Mouse (Mus musculus): ENCODE measurements around the gene Dnajc11. TPM values are rescaled to one million over a fixed set of nuclear protein-coding genes. Genes with fewer than 3 reads are reported as not detected.
A peak's percentile ranks its signal among the peaks of the same experiment; 100 is the strongest.

Gene Dnajc11
- polyA plus RNA-seq, 1 experiment = 7.6 TPM

- Histone ChIP-seq H3K4me3 (replicated peaks) (no peak overlapping the region), H3K9me3 (ENCODE audit: control insufficient read depth, low read length) (no peaks in the 10 kb centered on the region), H3K27me3 (ENCODE audit: control insufficient read depth) (no peaks in the 10 kb centered on the region), H3K4me1 (ENCODE audit: control insufficient read depth) (peaks cover 66% of the 10 kb centered on the region), H3K36me3 (ENCODE audit: control insufficient read depth) (peaks cover 98% of the 10 kb centered on the region)
- TF ChIP-seq GATA1 (IDR thresholded peaks at IDR 0.05; ENCODE audit: low read length) (no peak), TAL1 (IDR thresholded peaks at IDR 0.05; ENCODE audit: low read length) (no peak)
Measured at GRCm38 (mm10) chr4:151953209-151953608, 19.7 kb downstream of the Dnajc11 start.

GRCm38 (mm10) chr4:151955791-151956190, 22.3 kb downstream of the Dnajc11 start:
- H3K4me1 ChIP-seq (ENCODE audit: control insufficient read depth) = peaks cover 74% of the 10 kb centered on the region
- no peaks in the 10 kb centered on the region for H3K27me3 ChIP-seq (ENCODE audit: control insufficient read depth)
- H3K9me3 ChIP-seq (ENCODE audit: control insufficient read depth, low read length) = no peaks in the 10 kb centered on the region
- H3K4me3 ChIP-seq (replicated peaks) = no peak overlapping the region
- H3K36me3 ChIP-seq (ENCODE audit: control insufficient read depth) = peaks cover 98% of the 10 kb centered on the region
- TF ChIP-seq TAL1 (IDR thresholded peaks at IDR 0.05; ENCODE audit: low read length) = no peak
- TF ChIP-seq GATA1 (IDR thresholded peaks at IDR 0.05; ENCODE audit: low read length) = no peak

- no peaks in the 10 kb centered on the region for H3K9me3 ChIP-seq (ENCODE audit: control insufficient read depth, low read length)
- peak overlapping the region; percentile 45 for H3K4me3 ChIP-seq (replicated peaks)
- peaks cover 94% of the 10 kb centered on the region for H3K4me1 ChIP-seq (ENCODE audit: control insufficient read depth)
- no peaks in the 10 kb centered on the region for H3K27me3 ChIP-seq (ENCODE audit: control insufficient read depth)
- peaks cover 96% of the 10 kb centered on the region for H3K36me3 ChIP-seq (ENCODE audit: control insufficient read depth)
- TF ChIP-seq GATA1 (IDR thresholded peaks at IDR 0.05; ENCODE audit: low read length) = peak; percentile 80; the same call in 1 of the 2 replicates
- peak; percentile 89 for TF ChIP-seq TAL1 (IDR thresholded peaks at IDR 0.05; ENCODE audit: low read length)
Measured at GRCm38 (mm10) chr4:151957584-151958315, 24.3 kb downstream of the Dnajc11 start.

GRCm38 (mm10) chr4:151959849-151960512, 26.5 kb downstream of the Dnajc11 start:
- H3K27me3 ChIP-seq (ENCODE audit: control insufficient read depth) = no peaks in the 10 kb centered on the region
- H3K9me3 ChIP-seq (ENCODE audit: control insufficient read depth, low read length) = peaks cover 10% of the 10 kb centered on the region
- H3K4me1 ChIP-seq (ENCODE audit: control insufficient read depth) = peaks cover 97% of the 10 kb centered on the region
- TF ChIP-seq GATA1 (IDR thresholded peaks at IDR 0.05; ENCODE audit: low read length) = no peak
- no peak for TF ChIP-seq TAL1 (IDR thresholded peaks at IDR 0.05; ENCODE audit: low read length)
- peak overlapping the region; percentile 32 for H3K4me3 ChIP-seq (replicated peaks)
- H3K36me3 ChIP-seq (ENCODE audit: control insufficient read depth) = peaks cover 96% of the 10 kb centered on the region

- Histone ChIP-seq H3K4me1 (ENCODE audit: control insufficient read depth) (peaks cover 96% of the 10 kb centered on the region), H3K4me3 (replicated peaks) (peak overlapping the region; percentile 32), H3K27me3 (ENCODE audit: control insufficient read depth) (no peaks in the 10 kb centered on the region), H3K9me3 (ENCODE audit: control insufficient read depth, low read length) (peaks cover 12% of the 10 kb centered on the region), H3K36me3 (ENCODE audit: control insufficient read depth) (peaks cover 95% of the 10 kb centered on the region)
- TF ChIP-seq GATA1 (IDR thresholded peaks at IDR 0.05; ENCODE audit: low read length) (peak; percentile 88), TAL1 (IDR thresholded peaks at IDR 0.05; ENCODE audit: low read length) (peak; percentile 87)
Measured at GRCm38 (mm10) chr4:151960513-151960854, 27.0 kb downstream of the Dnajc11 start.

- Histone ChIP-seq H3K4me3 (replicated peaks) (peak overlapping the region; percentile 39), H3K27me3 (ENCODE audit: control insufficient read depth) (no peaks in the 10 kb centered on the region), H3K4me1 (ENCODE audit: control insufficient read depth) (peaks cover 84% of the 10 kb centered on the region), H3K9me3 (ENCODE audit: control insufficient read depth, low read length) (peaks cover 12% of the 10 kb centered on the region), H3K36me3 (ENCODE audit: control insufficient read depth) (peaks cover 95% of the 10 kb centered on the region)
- TF ChIP-seq TAL1 (IDR thresholded peaks at IDR 0.05; ENCODE audit: low read length) (no peak), GATA1 (IDR thresholded peaks at IDR 0.05; ENCODE audit: low read length) (no peak)
Measured at GRCm38 (mm10) chr4:151962817-151963216, 29.3 kb downstream of the Dnajc11 start.

GRCm38 (mm10) chr4:151968204-151968921, 34.9 kb downstream of the Dnajc11 start:
- H3K4me1 ChIP-seq (ENCODE audit: control insufficient read depth) = peaks cover 73% of the 10 kb centered on the region
- peaks cover 13% of the 10 kb centered on the region for H3K9me3 ChIP-seq (ENCODE audit: control insufficient read depth, low read length)
- H3K27me3 ChIP-seq (ENCODE audit: control insufficient read depth) = no peaks in the 10 kb centered on the region
- H3K36me3 ChIP-seq (ENCODE audit: control insufficient read depth) = peaks cover 96% of the 10 kb centered on the region
- H3K4me3 ChIP-seq (replicated peaks) = no peak overlapping the region
- TF ChIP-seq GATA1 (IDR thresholded peaks at IDR 0.05; ENCODE audit: low read length) (no peak), TAL1 (IDR thresholded peaks at IDR 0.05; ENCODE audit: low read length) (no peak)

GRCm38 (mm10) chr4:151972221-151972967, 38.9 kb downstream of the Dnajc11 start:
- Histone ChIP-seq H3K4me3 (replicated peaks) (no peak overlapping the region), H3K4me1 (ENCODE audit: control insufficient read depth) (peaks cover 64% of the 10 kb centered on the region), H3K9me3 (ENCODE audit: control insufficient read depth, low read length) (peaks cover 16% of the 10 kb centered on the region), H3K36me3 (ENCODE audit: control insufficient read depth) (peaks cover 99% of the 10 kb centered on the region), H3K27me3 (ENCODE audit: control insufficient read depth) (no peaks in the 10 kb centered on the region)
- TF ChIP-seq TAL1 (IDR thresholded peaks at IDR 0.05; ENCODE audit: low read length) = no peak
- TF ChIP-seq GATA1 (IDR thresholded peaks at IDR 0.05; ENCODE audit: low read length) = no peak

All from erythroblast, embryonic 14.5 days (primary cell).